Mouse (Mus musculus): ENCODE results near the gene Fcho1.

GRCm38 (mm10) chr8:71702923-71703322, 22.6 kb downstream of the Fcho1 start:
- TF ChIP-seq POLR2A (IDR thresholded peaks at IDR 0.05; ENCODE audit: low read depth, low read length) (no peak), CTCF (IDR thresholded peaks at IDR 0.05; ENCODE audit: extremely low read depth, insufficient read length, insufficient replicate concordance, low read depth, low read length) (no peak)
